Mouse (Mus musculus) limb, embryonic 14.5 days (tissue): ENCODE results near the gene Samd7. TPM values are rescaled to one million over a fixed set of nuclear protein-coding genes. Genes with fewer than 3 reads are reported as not detected.

Experiments used
- ATAC-seq: fragments of 200-750 bp; cut with Nextera tagmentation; 2 replicates; pipeline ENCODE4 v1.8.0; 2017; ENCODE audit warnings: low read depth, moderate number of reproducible peaks, moderate TSS enrichment; ENCODE audit not compliant: low FRiP score
- DNase-seq: peaks from one replicate; pipeline ENCODE4 v3.0.0-alpha.2; 2015; ENCODE audit warnings: low spot score
- H3K27ac ChIP-seq: fragments of 300-500 bp; sonication (generic); replicated peaks from 2 replicates; pipeline ENCODE4 v1.5.1; 2014; ENCODE audit warnings: low read depth, mild to moderate bottlenecking, low read length, moderate library complexity, mixed read lengths
- H3K27me3 ChIP-seq: fragments of 300-500 bp; sonication (generic); 2 replicates; pipeline ENCODE4 v1.6.1; 2014; ENCODE audit warnings: low read length, mixed read lengths; ENCODE audit not compliant: control insufficient read depth, insufficient read depth
- H3K36me3 ChIP-seq: fragments of 300-500 bp; sonication (generic); 2 replicates; pipeline ENCODE4 v1.6.1; 2014; ENCODE audit warnings: mild to moderate bottlenecking, low read length, moderate library complexity, mixed read lengths; ENCODE audit not compliant: control insufficient read depth, insufficient read depth
- H3K4me1 ChIP-seq: fragments of 300-500 bp; sonication (generic); 2 replicates; pipeline ENCODE4 v1.6.1; 2014; ENCODE audit warnings: antibody characterized with exemption, low read length, mixed read lengths; ENCODE audit not compliant: control insufficient read depth, insufficient read depth
- H3K4me2 ChIP-seq: fragments of 300-500 bp; sonication (generic); replicated peaks from 2 replicates; pipeline ENCODE4 v1.6.1; 2014; ENCODE audit warnings: low read depth, mild to moderate bottlenecking, low read length, moderate library complexity; ENCODE audit not compliant: severe bottlenecking
- H3K4me3 ChIP-seq: fragments of 300-500 bp; sonication (generic); replicated peaks from 2 replicates; pipeline ENCODE4 v1.5.1; 2014; ENCODE audit warnings: low read length
- H3K9ac ChIP-seq: fragments of 300-500 bp; sonication (generic); 2 replicates; pipeline ENCODE4 v1.6.1; 2014; ENCODE audit warnings: mild to moderate bottlenecking, low read depth, low read length, moderate library complexity; ENCODE audit not compliant: severe bottlenecking
- H3K9me3 ChIP-seq: fragments of 300-500 bp; sonication (generic); 2 replicates; pipeline ENCODE4 v1.6.1; 2016; ENCODE audit warnings: low read length; ENCODE audit not compliant: control insufficient read depth
- POLR2A ChIP-seq: fragments of 200-500 bp; IDR thresholded peaks from 2 replicates; pipeline ENCODE4 v1.8.0; 2012; ENCODE audit warnings: inconsistent platforms, mild to moderate bottlenecking, moderate library complexity, borderline replicate concordance; ENCODE audit not compliant: insufficient read depth, insufficient read length; ENCODE audit errors: extremely low read depth
- WGBS: fragments of 180-500 bp; shearing (Covaris S2); extraction: QIAGEN DNeasy Blood & Tissue Kit; methylation state at CpG from one replicate; pipeline ENCODE4 v1.1.7; 2014; 5-methylcytosine and 5-hydroxymethylcytosine counted together
- polyA plus RNA-seq, 2 experiments: library from polyadenylated mRNA; depleted of rRNA in 1 of 2; stranded (reverse) in 1 of 2; unstranded in 1 of 2; fragments of >200 nt; fragmentation: Nextera tagmentation in 1 of 2; extraction: Ambion mirVana in 1 of 2; gene quantifications; 2 replicates each; pipeline versions ENCODE4 v1.2.1 to v1.2.3; 2012 to 2014

Gene Samd7
- polyA plus RNA-seq, 2 experiments: not detected

DNA sequence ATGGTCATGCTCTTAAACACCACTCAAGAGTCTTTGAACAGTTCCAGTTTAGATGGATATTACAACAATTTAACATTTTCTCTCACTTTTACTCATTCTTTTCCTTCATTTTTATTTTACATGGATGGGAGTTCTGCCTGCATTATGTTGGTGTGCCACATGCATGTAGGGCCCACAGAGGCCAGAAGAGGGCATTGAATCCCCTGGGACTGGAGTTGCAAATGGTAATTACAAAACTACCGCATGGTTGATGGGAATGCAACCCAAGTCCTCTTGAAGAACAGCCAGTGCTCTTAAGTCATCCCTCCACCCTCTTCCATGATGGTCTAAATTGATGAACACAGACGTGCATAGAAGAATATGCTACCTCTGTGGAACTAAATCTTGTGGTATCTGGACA lies 23.6 kb upstream of the Samd7 start:
- WGBS: 73% methylated on average over 2 of the region's 2 CpGs
- Histone ChIP-seq H3K4me2 (no peak overlapping the region), H3K4me1 (no peaks in the 10 kb centered on the region), H3K36me3 (no peaks in the 10 kb centered on the region), H3K9me3 (no peaks in the 10 kb centered on the region), H3K9ac (no peak overlapping the region), H3K4me3 (no peak overlapping the region), H3K27ac (no peak overlapping the region), H3K27me3 (no peaks in the 10 kb centered on the region)
- ATAC-seq (no peak), DNase-seq (no peak)
- no peak for TF ChIP-seq POLR2A

DNA sequence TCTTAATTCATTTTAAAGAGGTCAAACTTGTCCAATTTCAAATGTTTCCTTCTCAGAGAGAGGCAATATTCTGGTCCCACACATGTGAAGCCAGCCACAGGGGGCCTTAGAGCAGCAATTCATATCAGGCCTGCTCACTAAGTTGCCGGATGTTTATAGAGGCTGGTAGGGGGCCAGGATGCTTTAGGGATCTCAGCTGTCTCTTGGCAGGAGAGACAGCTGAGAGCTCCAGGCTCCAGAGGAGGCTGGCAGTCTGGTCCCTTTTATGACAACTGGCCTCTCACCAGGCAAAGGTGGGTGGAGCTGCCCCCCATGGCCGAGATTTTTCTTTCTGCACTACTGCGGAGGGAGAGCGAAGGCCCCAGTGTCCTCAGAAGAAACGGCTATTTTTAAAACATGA lies 22.9 kb upstream of the Samd7 start:
- Histone ChIP-seq H3K4me2 (no peak overlapping the region), H3K27ac (no peak overlapping the region), H3K36me3 (no peaks in the 10 kb centered on the region), H3K4me1 (no peaks in the 10 kb centered on the region), H3K9ac (no peak overlapping the region), H3K4me3 (no peak overlapping the region), H3K27me3 (no peaks in the 10 kb centered on the region), H3K9me3 (no peaks in the 10 kb centered on the region)
- ATAC-seq (peak; percentile 37; the same call in 1 of the 2 replicates), DNase-seq (no peak)
- 48% methylated on average over 5 of the region's 5 CpGs for WGBS
- TF ChIP-seq POLR2A: no peak

DNA sequence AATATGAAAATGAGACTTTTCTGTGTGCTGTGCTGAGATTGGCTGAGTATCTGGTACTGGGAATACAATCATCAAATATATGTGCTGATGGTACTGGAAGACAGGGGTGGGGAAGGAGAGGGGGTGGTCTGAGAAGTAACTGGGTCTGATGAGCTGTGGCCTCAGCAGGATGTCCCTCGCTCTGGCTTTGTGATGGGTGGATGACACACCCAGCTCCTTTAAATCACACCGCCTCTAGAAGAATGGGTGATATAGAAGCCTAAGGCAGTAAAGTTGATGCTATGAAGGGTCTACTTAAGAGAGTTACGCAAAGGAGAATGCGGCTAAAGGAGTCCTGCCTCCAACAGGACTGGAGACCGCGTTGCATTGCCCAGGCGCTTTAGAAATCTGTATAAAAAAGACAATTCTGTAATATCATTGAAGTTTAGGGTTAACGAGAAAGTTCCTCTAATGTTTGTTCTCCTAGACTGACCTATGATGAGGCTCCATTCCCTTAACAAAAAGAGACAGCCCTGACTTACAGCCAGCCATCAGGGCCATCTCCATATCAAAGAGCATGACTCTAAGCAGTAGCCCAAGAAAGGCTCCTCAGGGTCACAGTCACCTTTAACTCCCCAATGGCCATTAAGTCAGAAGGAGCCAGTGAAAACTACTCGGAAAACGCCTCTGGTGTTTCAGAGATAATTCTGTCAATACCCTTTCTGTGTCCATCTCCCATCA lies 21.8 kb upstream of the Samd7 start:
- no peak for ATAC-seq
- Histone ChIP-seq H3K4me1 (no peaks in the 10 kb centered on the region), H3K36me3 (no peaks in the 10 kb centered on the region), H3K9ac (no peak overlapping the region), H3K4me3 (no peak overlapping the region), H3K27me3 (no peaks in the 10 kb centered on the region), H3K27ac (no peak overlapping the region), H3K4me2 (no peak overlapping the region), H3K9me3 (no peaks in the 10 kb centered on the region)
- DNase-seq: no peak
- TF ChIP-seq POLR2A: no peak
- 46% methylated on average over 10 of the region's 10 CpGs for WGBS

DNA sequence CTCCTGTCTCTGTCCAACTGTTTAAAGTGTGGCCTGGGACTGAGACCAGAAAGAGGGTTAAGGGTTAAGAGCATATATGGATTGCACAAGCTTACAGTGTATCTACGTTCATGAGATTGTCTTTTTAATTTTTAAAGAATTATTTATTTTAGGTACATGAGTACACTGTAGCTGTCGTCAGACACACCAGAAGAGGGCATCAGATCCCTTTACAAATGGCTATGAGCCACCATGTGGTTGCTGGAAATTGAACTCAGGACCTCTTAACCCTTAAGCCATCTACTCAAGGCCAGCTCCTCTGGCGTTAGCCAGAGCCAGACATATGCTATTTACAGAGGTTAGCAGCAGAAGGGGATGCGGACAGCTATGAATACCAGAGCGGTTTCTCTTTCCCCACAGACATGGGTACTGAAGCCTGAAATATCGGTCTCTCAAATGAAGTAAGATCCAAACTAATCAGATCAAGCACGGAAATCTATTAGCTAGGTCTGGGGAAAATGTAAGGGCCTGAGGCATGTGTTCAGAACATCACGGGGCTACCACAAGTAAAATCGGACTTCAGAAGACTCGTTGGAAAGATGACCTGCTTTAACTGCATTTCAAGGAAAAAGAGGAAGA lies 21.1 kb upstream of the Samd7 start:
- H3K36me3 ChIP-seq: no peaks in the 10 kb centered on the region
- no peak overlapping the region for H3K4me2 ChIP-seq
- ATAC-seq (no peak), DNase-seq (no peak)
- no peak overlapping the region for H3K4me3 ChIP-seq
- H3K9ac ChIP-seq: no peak overlapping the region
- no peaks in the 10 kb centered on the region for H3K9me3 ChIP-seq
- H3K4me1 ChIP-seq: no peaks in the 10 kb centered on the region
- H3K27ac ChIP-seq: no peak overlapping the region
- no peaks in the 10 kb centered on the region for H3K27me3 ChIP-seq
- WGBS: 75% methylated on average over 10 of the region's 10 CpGs
- TF ChIP-seq POLR2A: no peak

DNA sequence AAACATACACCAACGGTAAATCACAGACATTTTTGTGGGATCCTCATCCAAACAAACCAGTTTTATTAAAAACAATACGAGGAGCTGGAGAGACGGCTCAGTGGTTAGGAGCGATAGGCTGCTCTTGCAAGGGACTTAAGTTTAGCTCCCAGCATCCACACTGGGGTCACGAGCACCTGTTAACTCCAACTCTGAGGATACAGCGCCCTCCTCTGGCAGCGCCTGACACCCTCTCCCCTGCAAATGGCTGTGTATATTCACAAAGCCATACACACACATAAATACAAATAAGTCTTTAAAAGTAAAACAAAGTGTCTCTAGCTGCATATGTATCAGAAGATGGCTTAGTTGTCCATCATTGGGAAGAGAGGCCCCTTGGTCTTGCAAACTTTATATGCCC lies 20.6 kb upstream of the Samd7 start:
- DNase-seq (no peak), ATAC-seq (no peak)
- no peak overlapping the region for H3K4me2 ChIP-seq
- no peak overlapping the region for H3K27ac ChIP-seq
- H3K4me3 ChIP-seq: no peak overlapping the region
- H3K4me1 ChIP-seq: no peaks in the 10 kb centered on the region
- H3K9me3 ChIP-seq: no peaks in the 10 kb centered on the region
- H3K9ac ChIP-seq: no peak overlapping the region
- H3K36me3 ChIP-seq: no peaks in the 10 kb centered on the region
- TF ChIP-seq POLR2A: no peak
- WGBS: 81% methylated on average over 7 of the region's 7 CpGs
- no peaks in the 10 kb centered on the region for H3K27me3 ChIP-seq

DNA sequence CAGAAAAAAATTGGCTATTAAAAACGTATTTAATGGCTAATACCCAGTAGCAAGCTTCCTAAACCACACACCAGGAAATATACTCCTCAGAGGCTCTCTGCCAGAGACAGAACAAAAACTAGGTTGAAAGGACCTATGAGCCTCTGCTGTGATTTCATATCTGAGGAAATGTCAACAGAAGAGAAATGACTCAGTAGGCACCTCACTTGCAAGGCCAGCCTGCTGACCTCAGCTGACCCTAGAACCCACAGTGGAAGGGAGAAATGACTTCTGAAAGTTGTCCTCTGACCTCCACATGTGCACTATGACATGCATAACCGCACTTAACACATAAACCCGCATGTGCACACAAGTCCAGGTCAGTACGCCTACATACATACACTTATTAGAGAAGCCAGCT lies 18.9 kb upstream of the Samd7 start:
- H3K4me1 ChIP-seq: no peaks in the 10 kb centered on the region
- TF ChIP-seq POLR2A: no peak
- 79% methylated on average over 4 of the region's 4 CpGs for WGBS
- no peaks in the 10 kb centered on the region for H3K27me3 ChIP-seq
- ATAC-seq (no peak), DNase-seq (no peak)
- no peak overlapping the region for H3K4me3 ChIP-seq
- no peak overlapping the region for H3K9ac ChIP-seq
- H3K9me3 ChIP-seq: no peaks in the 10 kb centered on the region
- no peak overlapping the region for H3K27ac ChIP-seq
- no peaks in the 10 kb centered on the region for H3K36me3 ChIP-seq
- H3K4me2 ChIP-seq: no peak overlapping the region
